Mouse (Mus musculus) cerebellum, adult 2 months (tissue): ENCODE measurements around the gene Plcb4. TPM values are rescaled to one million over a fixed set of nuclear protein-coding genes. Genes with fewer than 3 reads are reported as not detected.
A peak's percentile ranks its signal among the peaks of the same experiment; 100 is the strongest.

ENCODE experiments used
- DNase-seq, 2 experiments: peaks; one replicate each; pipeline ENCODE4 v3.0.0; 2021
- H3K27ac ChIP-seq: fragments of 200-500 bp; 2 replicates; pipeline ENCODE4 v1.5.1; 2012; ENCODE audit warnings: low read length, control low read depth, inconsistent platforms; ENCODE audit not compliant: insufficient read depth
- H3K27me3 ChIP-seq: fragments of 200-500 bp; 2 replicates; pipeline ENCODE4 v1.6.1; 2012; ENCODE audit warnings: inconsistent platforms, mild to moderate bottlenecking, low read length, moderate library complexity; ENCODE audit not compliant: control insufficient read depth, insufficient read depth
- H3K4me1 ChIP-seq: fragments of 200-500 bp; 2 replicates; pipeline ENCODE4 v1.6.1; 2011; ENCODE audit warnings: low read length; ENCODE audit not compliant: control insufficient read depth, insufficient read depth
- H3K4me3 ChIP-seq: fragments of 200-500 bp; replicated peaks from 2 replicates; pipeline ENCODE3; 2011; ENCODE audit warnings: mild to moderate bottlenecking, low read depth, low read length, control low read depth; ENCODE audit not compliant: insufficient read depth
- CTCF ChIP-seq: fragments of 200-500 bp; IDR thresholded peaks from 2 replicates; pipeline ENCODE4 v1.5.1; 2011; ENCODE audit warnings: low read depth, mild to moderate bottlenecking, control low read depth, low read length, moderate library complexity, borderline replicate concordance; ENCODE audit not compliant: insufficient read depth
- POLR2A ChIP-seq: fragments of 200-500 bp; IDR thresholded peaks from 2 replicates; pipeline ENCODE4 v1.6.1; 2011; ENCODE audit warnings: low read length, control low read depth, borderline replicate concordance; ENCODE audit not compliant: insufficient read depth
- WGBS: fragments of 180-500 bp; shearing (Covaris S2); methylation state at CpG from one replicate; pipeline ENCODE4 v1.1.7; 2018; 5-methylcytosine and 5-hydroxymethylcytosine counted together
- polyA plus RNA-seq: library from polyadenylated mRNA; depleted of rRNA; stranded (reverse); fragments of >200 nt; gene quantifications from 2 replicates; pipeline ENCODE4 v1.2.3, GENCODE M21; 2012

Gene Plcb4
- polyA plus RNA-seq, 1 experiment, result 166 TPM

GRCm38 (mm10) chr2:135738950-135739349 is 80.1 kb downstream of the Plcb4 start:
- Histone ChIP-seq H3K4me1 (peaks cover 22% of the 10 kb centered on the region), H3K4me3 (no peak overlapping the region), H3K27ac (no peak overlapping the region), H3K27me3 (no peaks in the 10 kb centered on the region)
- 93% methylated on average over 1 of the region's 1 CpGs for WGBS
- DNase-seq, result no peak
- TF ChIP-seq CTCF (no peak), POLR2A (no peak)

GRCm38 (mm10) chr2:135742954-135743700 is 84.3 kb downstream of the Plcb4 start:
- 39% methylated on average over 10 of the region's 10 CpGs for WGBS
- no peak for DNase-seq
- Histone ChIP-seq H3K27ac (no peak overlapping the region), H3K4me3 (no peak overlapping the region), H3K27me3 (no peaks in the 10 kb centered on the region), H3K4me1 (peaks cover 28% of the 10 kb centered on the region)
- TF ChIP-seq POLR2A, result no peak
- no peak for TF ChIP-seq CTCF

GRCm38 (mm10) chr2:135744711-135745110 is 85.9 kb downstream of the Plcb4 start:
- 44% methylated on average over 8 of the region's 8 CpGs for WGBS

DNA sequence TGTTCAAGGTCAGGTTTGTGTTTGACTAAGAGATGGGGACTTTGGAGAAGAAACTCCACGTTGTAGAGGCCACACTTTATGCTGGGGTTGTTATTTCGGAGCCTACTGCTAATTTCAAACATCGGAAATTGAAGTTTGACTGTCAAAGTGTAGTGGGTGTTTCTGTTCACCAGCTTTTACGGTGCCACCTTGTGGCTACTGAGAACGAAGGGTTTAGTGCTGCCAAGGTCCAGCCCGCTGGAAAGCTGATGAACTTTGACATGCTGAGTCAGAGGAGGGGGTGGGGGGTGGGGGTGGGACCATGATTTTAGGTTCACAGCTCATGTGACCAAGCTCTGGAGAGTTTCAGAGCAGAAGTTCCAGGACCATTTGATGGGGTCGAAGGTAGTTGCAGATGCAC is 86.3 kb downstream of the Plcb4 start:
- no peak for DNase-seq
- H3K27ac ChIP-seq, result no peak overlapping the region
- no peaks in the 10 kb centered on the region for H3K27me3 ChIP-seq
- TF ChIP-seq CTCF (no peak), POLR2A (no peak)
- WGBS, result 34% methylated on average over 7 of the region's 7 CpGs
- H3K4me1 ChIP-seq, result peaks cover 37% of the 10 kb centered on the region
- no peak overlapping the region for H3K4me3 ChIP-seq

More at GRCm38 (mm10) chr2:135744711-135745110, 85.9 kb downstream of the Plcb4 start:
- no peak overlapping the region for H3K27ac ChIP-seq
- H3K27me3 ChIP-seq, result no peaks in the 10 kb centered on the region
- DNase-seq, result peak in 1 of 2 experiments; percentile 56
- TF ChIP-seq POLR2A (no peak), CTCF (no peak)
- peaks cover 37% of the 10 kb centered on the region for H3K4me1 ChIP-seq
- no peak overlapping the region for H3K4me3 ChIP-seq

GRCm38 (mm10) chr2:135748441-135748840 is 89.6 kb downstream of the Plcb4 start:
- no peak overlapping the region for H3K27ac ChIP-seq
- no peaks in the 10 kb centered on the region for H3K27me3 ChIP-seq
- no peak for DNase-seq
- peaks cover 27% of the 10 kb centered on the region for H3K4me1 ChIP-seq
- no peak overlapping the region for H3K4me3 ChIP-seq
- WGBS, result 74% methylated on average over 5 of the region's 5 CpGs
- TF ChIP-seq CTCF (no peak), POLR2A (no peak)

GRCm38 (mm10) chr2:135749606-135750005 is 90.8 kb downstream of the Plcb4 start:
- Histone ChIP-seq H3K4me1 (peaks cover 23% of the 10 kb centered on the region), H3K27ac (0 out of 2 replicates have a peak overlapping the region, but pooled peaks have one; percentile 25), H3K4me3 (no peak overlapping the region), H3K27me3 (no peaks in the 10 kb centered on the region)
- TF ChIP-seq CTCF, result no peak
- no peak for TF ChIP-seq POLR2A
- WGBS, result 51% methylated on average over 15 of the region's 15 CpGs
- DNase-seq, result no peak

GRCm38 (mm10) chr2:135750748-135751147 is 91.9 kb downstream of the Plcb4 start:
- 81% methylated on average over 5 of the region's 5 CpGs for WGBS
- peaks cover 23% of the 10 kb centered on the region for H3K4me1 ChIP-seq
- H3K27me3 ChIP-seq, result no peaks in the 10 kb centered on the region
- no peak for DNase-seq
- no peak overlapping the region for H3K4me3 ChIP-seq
- TF ChIP-seq CTCF (no peak), POLR2A (no peak)
- H3K27ac ChIP-seq, result no peak overlapping the region

DNA sequence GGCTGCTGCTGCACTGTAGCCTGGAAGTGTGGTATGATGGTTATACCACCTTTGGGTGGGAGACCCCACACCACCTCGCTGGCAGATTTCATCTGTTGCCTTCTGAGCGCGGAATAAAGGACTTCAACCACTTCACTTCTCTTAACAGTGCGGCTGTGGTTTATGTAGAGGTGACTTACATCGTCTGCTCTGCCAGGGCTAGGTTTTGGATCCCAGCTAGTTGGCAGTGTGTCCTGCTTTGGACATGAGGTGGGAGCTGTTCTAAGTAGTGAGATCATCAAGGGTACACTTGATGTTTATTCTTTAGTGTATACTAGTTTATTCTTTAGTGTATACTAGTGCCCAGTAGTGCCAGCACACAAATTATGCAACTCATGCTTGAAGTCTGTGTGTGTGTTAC is 97.0 kb downstream of the Plcb4 start:
- H3K27me3 ChIP-seq, result no peaks in the 10 kb centered on the region
- WGBS, result 68% methylated on average over 5 of the region's 5 CpGs
- no peak for DNase-seq
- H3K4me3 ChIP-seq, result no peak overlapping the region
- TF ChIP-seq POLR2A (no peak), CTCF (no peak)
- H3K27ac ChIP-seq, result 0 out of 2 replicates have a peak overlapping the region, but pooled peaks have one; percentile 11
- peaks cover 10% of the 10 kb centered on the region for H3K4me1 ChIP-seq

DNA sequence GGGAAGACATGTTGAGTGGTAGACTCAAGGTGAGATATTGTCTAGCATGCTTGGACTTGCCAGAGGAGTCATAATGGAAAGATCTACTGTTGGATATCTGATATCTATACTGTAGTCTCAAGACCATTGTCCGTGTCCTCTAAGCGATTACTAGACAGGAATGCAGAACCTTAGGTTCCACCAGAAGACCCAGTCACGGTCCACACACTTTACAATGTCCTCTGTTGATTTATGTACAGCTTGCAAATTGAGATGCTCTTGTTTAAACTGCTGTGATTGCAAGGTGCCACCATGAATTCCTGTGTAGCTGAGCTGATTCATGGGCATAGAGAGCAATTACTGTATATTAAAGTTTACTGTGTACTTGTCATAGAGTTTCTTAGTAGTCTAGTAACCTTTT is 98.7 kb downstream of the Plcb4 start:
- TF ChIP-seq CTCF, result no peak
- no peak for TF ChIP-seq POLR2A
- Histone ChIP-seq H3K4me1 (peaks cover 15% of the 10 kb centered on the region), H3K27me3 (no peaks in the 10 kb centered on the region), H3K4me3 (no peak overlapping the region), H3K27ac (no peak overlapping the region)
- WGBS, result 95% methylated on average over 3 of the region's 3 CpGs
- DNase-seq, result no peak
